Mouse (Mus musculus) embryonic facial prominence, embryonic 11.5 days (tissue): ENCODE results near the gene Tmem131. TPM values are rescaled to one million over a fixed set of nuclear protein-coding genes. Genes with fewer than 3 reads are reported as not detected.
"Not testable (repeated sequence)": the region's sequence is repeated elsewhere in the genome, so short reads cannot be mapped to it uniquely, and the experiment has no call there.

Experiments
- ATAC-seq: fragments of 200-750 bp; cut with Nextera tagmentation; replicated peaks from 2 replicates; pipeline ENCODE4 v1.8.0; 2017; ENCODE audit warnings: low read depth; ENCODE audit not compliant: insufficient number of reproducible peaks, low FRiP score, low TSS enrichment
- DNase-seq: peaks from one replicate; pipeline ENCODE4 v3.0.0-alpha.2; 2015; ENCODE audit warnings: low spot score
- H3K27ac ChIP-seq: fragments of 300-500 bp; sonication (generic); replicated peaks from 2 replicates; pipeline ENCODE4 v1.5.1; 2014; ENCODE audit warnings: mild to moderate bottlenecking, low read depth, low read length, control low read depth
- H3K27me3 ChIP-seq: fragments of 300-500 bp; sonication (generic); 2 replicates; pipeline ENCODE4 v1.6.1; 2014; ENCODE audit warnings: mild to moderate bottlenecking, low read length, moderate library complexity, mixed read lengths; ENCODE audit not compliant: control insufficient read depth, insufficient read depth
- H3K36me3 ChIP-seq: fragments of 300-500 bp; sonication (generic); replicated peaks from 2 replicates; pipeline ENCODE4 v1.6.1; 2014; ENCODE audit warnings: low read depth, mild to moderate bottlenecking, low read length, moderate library complexity, mixed read lengths; ENCODE audit not compliant: control insufficient read depth, insufficient read depth
- H3K4me1 ChIP-seq: fragments of 300-500 bp; sonication (generic); 2 replicates; pipeline ENCODE4 v1.6.1; 2014; ENCODE audit warnings: low read length, mixed read lengths; ENCODE audit not compliant: control insufficient read depth, insufficient read depth
- H3K4me2 ChIP-seq: fragments of 300-500 bp; sonication (generic); 2 replicates; pipeline ENCODE4 v1.6.1; 2014; ENCODE audit warnings: low read depth, mild to moderate bottlenecking, control low read depth, low read length, moderate library complexity
- H3K4me3 ChIP-seq: fragments of 300-500 bp; sonication (generic); 2 replicates; pipeline ENCODE4 v1.5.1; 2014; ENCODE audit warnings: low read depth, low read length, control low read depth
- H3K9ac ChIP-seq: fragments of 300-500 bp; sonication (generic); replicated peaks from 2 replicates; pipeline ENCODE4 v1.6.1; 2014; ENCODE audit warnings: mild to moderate bottlenecking, control low read depth, low read length
- H3K9me3 ChIP-seq: fragments of 300-500 bp; sonication (generic); replicated peaks from 2 replicates; pipeline ENCODE4 v1.6.1; 2016; ENCODE audit warnings: mild to moderate bottlenecking, low read length, inconsistent platforms, mixed read lengths; ENCODE audit not compliant: control insufficient read depth
- WGBS: fragments of 180-500 bp; shearing (Covaris S2); extraction: QIAGEN DNeasy Blood & Tissue Kit; methylation state at CpG from one replicate; pipeline ENCODE4 v1.1.7; 2014; 5-methylcytosine and 5-hydroxymethylcytosine counted together
- polyA plus RNA-seq: library from polyadenylated mRNA; unstranded; fragments of >200 nt; fragmentation: Nextera tagmentation; extraction: Ambion mirVana; gene quantifications from 2 replicates; pipeline ENCODE4 v1.2.1, GENCODE M21; 2014

Tmem131 gene
- polyA plus RNA-seq, 1 experiment from 2014 or later = 18.9 TPM

- 83% methylated on average over 3 of the region's 3 CpGs for WGBS
- Histone ChIP-seq H3K4me3 (no peak overlapping the region), H3K9me3 (no peaks in the 10 kb centered on the region), H3K4me1 (no peaks in the 10 kb centered on the region), H3K9ac (no peak overlapping the region), H3K36me3 (no peaks in the 10 kb centered on the region), H3K27me3 (no peaks in the 10 kb centered on the region), H3K27ac (no peak overlapping the region), H3K4me2 (no peak overlapping the region)
- ATAC-seq = no peak
- DNase-seq = peak; percentile 21
Measured at GRCm38 (mm10) chr1:36895452-36895851, 48.0 kb downstream of the Tmem131 start.

- Histone ChIP-seq H3K4me3 (no peak overlapping the region), H3K9me3 (no peaks in the 10 kb centered on the region), H3K27me3 (no peaks in the 10 kb centered on the region), H3K27ac (no peak overlapping the region), H3K4me1 (no peaks in the 10 kb centered on the region), H3K9ac (no peak overlapping the region), H3K36me3 (no peaks in the 10 kb centered on the region), H3K4me2 (no peak overlapping the region)
- WGBS = 96% methylated on average over 3 of the region's 3 CpGs
- DNase-seq = no peak
- ATAC-seq = no peak
Measured at GRCm38 (mm10) chr1:36894136-36894535, 49.3 kb downstream of the Tmem131 start.

GRCm38 (mm10) chr1:36893720-36894119 is 49.7 kb downstream of the Tmem131 start:
- H3K27ac ChIP-seq, ATAC-seq, H3K9me3 ChIP-seq, H3K27me3 ChIP-seq, H3K4me2 ChIP-seq, DNase-seq, H3K9ac ChIP-seq, H3K36me3 ChIP-seq, H3K4me3 ChIP-seq, H3K4me1 ChIP-seq: not testable (repeated sequence)
- WGBS = 97% methylated on average over 5 of the region's 5 CpGs

GRCm38 (mm10) chr1:36893146-36893545 is 50.3 kb downstream of the Tmem131 start:
- 85% methylated on average over 6 of the region's 6 CpGs for WGBS

GRCm38 (mm10) chr1:36892461-36892860 is 51.0 kb downstream of the Tmem131 start:
- Histone ChIP-seq H3K27me3 (no peaks in the 10 kb centered on the region), H3K36me3 (no peaks in the 10 kb centered on the region), H3K4me1 (no peaks in the 10 kb centered on the region), H3K4me2 (no peak overlapping the region), H3K4me3 (no peak overlapping the region), H3K9me3 (no peaks in the 10 kb centered on the region), H3K27ac (no peak overlapping the region), H3K9ac (no peak overlapping the region)
- WGBS = 79% methylated on average over 3 of the region's 3 CpGs
- DNase-seq (no peak), ATAC-seq (no peak)

More at GRCm38 (mm10) chr1:36893146-36893545, 50.3 kb downstream of the Tmem131 start:
- H3K9ac ChIP-seq = no peak overlapping the region
- no peak overlapping the region for H3K4me2 ChIP-seq
- H3K4me1 ChIP-seq = no peaks in the 10 kb centered on the region
- ATAC-seq (no peak), DNase-seq (no peak)
- H3K36me3 ChIP-seq = no peaks in the 10 kb centered on the region
- H3K27ac ChIP-seq = no peak overlapping the region
- H3K27me3 ChIP-seq = no peaks in the 10 kb centered on the region
- no peaks in the 10 kb centered on the region for H3K9me3 ChIP-seq
- H3K4me3 ChIP-seq = no peak overlapping the region

- H3K4me1 ChIP-seq = no peaks in the 10 kb centered on the region
- H3K4me3 ChIP-seq = no peak overlapping the region
- H3K9me3 ChIP-seq = no peaks in the 10 kb centered on the region
- H3K27ac ChIP-seq = no peak overlapping the region
- H3K9ac ChIP-seq = no peak overlapping the region
- H3K27me3 ChIP-seq = no peaks in the 10 kb centered on the region
- ATAC-seq (no peak), DNase-seq (no peak)
- 90% methylated on average over 5 of the region's 5 CpGs for WGBS
- no peaks in the 10 kb centered on the region for H3K36me3 ChIP-seq
- H3K4me2 ChIP-seq = no peak overlapping the region
Measured at GRCm38 (mm10) chr1:36889016-36889415, 54.5 kb downstream of the Tmem131 start.

- Histone ChIP-seq H3K27ac (no peak overlapping the region), H3K4me2 (no peak overlapping the region), H3K36me3 (no peaks in the 10 kb centered on the region), H3K4me3 (no peak overlapping the region), H3K27me3 (no peaks in the 10 kb centered on the region), H3K9me3 (no peaks in the 10 kb centered on the region), H3K9ac (no peak overlapping the region), H3K4me1 (no peaks in the 10 kb centered on the region)
- DNase-seq (no peak), ATAC-seq (no peak)
- 90% methylated on average over 3 of the region's 3 CpGs for whole genome bisulfite sequencing
Measured at GRCm38 (mm10) chr1:36887172-36887571, 56.3 kb downstream of the Tmem131 start.

- Histone ChIP-seq H3K9ac (no peak overlapping the region), H3K4me2 (no peak overlapping the region), H3K36me3 (no peaks in the 10 kb centered on the region), H3K27ac (no peak overlapping the region), H3K4me3 (no peak overlapping the region), H3K9me3 (no peaks in the 10 kb centered on the region), H3K27me3 (no peaks in the 10 kb centered on the region), H3K4me1 (no peaks in the 10 kb centered on the region)
- ATAC-seq (no peak), DNase-seq (no peak)
- WGBS = 86% methylated on average over 4 of the region's 4 CpGs
Measured at GRCm38 (mm10) chr1:36886489-36886888, 57.0 kb downstream of the Tmem131 start.
